Mouse (Mus musculus): ENCODE results near the gene Pgam2. TPM values are rescaled to one million over a fixed set of nuclear protein-coding genes. Genes with fewer than 3 reads are reported as not detected.
"Not testable (repeated sequence)": the region's sequence is repeated elsewhere in the genome, so short reads cannot be mapped to it uniquely, and the experiment has no call there.

The Pgam2 gene
- polyA plus RNA-seq, 1 experiment from 2014 or later: 2.1 TPM

DNA sequence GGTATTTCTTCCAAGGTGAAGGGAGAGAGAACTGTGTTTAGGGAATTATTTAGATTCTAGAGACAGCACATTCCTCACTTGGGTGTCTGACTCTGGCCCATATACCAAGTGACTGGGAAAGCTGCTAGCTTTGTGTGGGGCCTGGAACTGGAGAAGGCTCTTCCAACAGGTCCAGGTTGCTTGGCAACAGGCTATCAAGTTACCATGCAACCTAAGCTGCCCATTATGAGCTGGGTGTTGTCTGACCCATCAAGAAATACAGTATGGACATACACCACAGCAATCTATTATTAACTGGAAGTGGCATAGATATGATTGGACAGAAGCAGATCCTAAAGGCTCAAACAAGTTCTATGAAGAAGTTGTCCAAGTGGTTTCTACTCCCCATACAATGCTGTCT is 21.9 kb upstream of the Pgam2 start:
- Histone ChIP-seq H3K9ac (ENCODE audit: low read length) (no peak overlapping the region), H3K27me3 (replicated peaks; ENCODE audit: control insufficient read depth, insufficient read depth, low read length) (no peaks in the 10 kb centered on the region), H3K27ac (ENCODE audit: low read depth, low read length) (no peak overlapping the region), H3K36me3 (ENCODE audit: control insufficient read depth, insufficient read depth, low read length) (peaks cover 24% of the 10 kb centered on the region), H3K9me3 (replicated peaks; ENCODE audit: control insufficient read depth, low read length) (no peaks in the 10 kb centered on the region), H3K4me3 (ENCODE audit: low read depth, low read length) (no peak overlapping the region), H3K4me2 (ENCODE audit: low read length) (no peak overlapping the region), H3K4me1 (ENCODE audit: control insufficient read depth, insufficient read depth, low read length) (no peaks in the 10 kb centered on the region)
- DNase-seq (ENCODE audit: low spot score) (no peak), ATAC-seq (no peak)

GRCm38 (mm10) chr11:5819223-5819622 is 15.7 kb upstream of the Pgam2 start:
- 78% methylated on average over 2 of the region's 2 CpGs for WGBS
- Histone ChIP-seq H3K36me3 (ENCODE audit: control insufficient read depth, insufficient read depth, low read length) (no peaks in the 10 kb centered on the region), H3K4me3 (ENCODE audit: low read depth, low read length) (no peak overlapping the region), H3K4me1 (ENCODE audit: control insufficient read depth, insufficient read depth, low read length) (no peaks in the 10 kb centered on the region), H3K4me2 (ENCODE audit: low read length) (no peak overlapping the region), H3K27me3 (replicated peaks; ENCODE audit: control insufficient read depth, insufficient read depth, low read length) (no peaks in the 10 kb centered on the region), H3K9ac (ENCODE audit: low read length) (no peak overlapping the region), H3K9me3 (replicated peaks; ENCODE audit: control insufficient read depth, low read length) (no peaks in the 10 kb centered on the region), H3K27ac (ENCODE audit: low read depth, low read length) (no peak overlapping the region)
- ATAC-seq (no peak), DNase-seq (ENCODE audit: low spot score) (no peak)

DNA sequence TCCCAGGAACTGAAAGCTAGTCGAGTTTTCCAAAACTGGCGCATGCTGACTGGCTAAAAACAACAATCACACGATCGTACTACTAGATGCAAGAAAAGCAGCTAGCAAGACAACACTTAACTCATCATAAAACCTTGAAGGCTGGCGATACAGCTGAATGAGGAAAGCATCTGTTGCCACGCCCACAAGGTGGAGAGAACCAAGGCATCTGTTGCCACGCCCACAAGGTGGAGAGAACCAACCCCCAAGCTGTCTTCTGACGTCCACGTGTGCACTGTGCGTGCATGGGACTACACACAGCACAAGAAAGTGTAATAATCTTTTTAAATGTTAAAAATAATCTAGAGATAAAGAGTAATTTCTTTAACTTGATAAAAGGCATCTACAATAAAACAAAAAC is 9.8 kb upstream of the Pgam2 start:
- DNase-seq (ENCODE audit: low spot score) (no peak), ATAC-seq (no peak)
- no peaks in the 10 kb centered on the region for H3K4me1 ChIP-seq (ENCODE audit: control insufficient read depth, insufficient read depth, low read length)
- H3K4me2 ChIP-seq (ENCODE audit: low read length): no peak overlapping the region
- no peak overlapping the region for H3K9ac ChIP-seq (ENCODE audit: low read length)
- WGBS: 78% methylated on average over 10 of the region's 10 CpGs
- H3K9me3 ChIP-seq (replicated peaks; ENCODE audit: control insufficient read depth, low read length): no peaks in the 10 kb centered on the region
- H3K27ac ChIP-seq (ENCODE audit: low read depth, low read length): no peak overlapping the region
- no peaks in the 10 kb centered on the region for H3K36me3 ChIP-seq (ENCODE audit: control insufficient read depth, insufficient read depth, low read length)
- H3K27me3 ChIP-seq (replicated peaks; ENCODE audit: control insufficient read depth, insufficient read depth, low read length): no peaks in the 10 kb centered on the region
- no peak overlapping the region for H3K4me3 ChIP-seq (ENCODE audit: low read depth, low read length)

- DNase-seq (ENCODE audit: low spot score); H3K4me2 ChIP-seq (ENCODE audit: low read length); H3K4me3 ChIP-seq (ENCODE audit: low read depth, low read length); H3K27ac ChIP-seq (ENCODE audit: low read depth, low read length); H3K36me3 ChIP-seq (ENCODE audit: control insufficient read depth, insufficient read depth, low read length); H3K9me3 ChIP-seq (replicated peaks; ENCODE audit: control insufficient read depth, low read length); ATAC-seq; H3K4me1 ChIP-seq (ENCODE audit: control insufficient read depth, insufficient read depth, low read length); H3K9ac ChIP-seq (ENCODE audit: low read length); H3K27me3 ChIP-seq (replicated peaks; ENCODE audit: control insufficient read depth, insufficient read depth, low read length): not testable (repeated sequence)
- 92% methylated on average over 4 of the region's 4 CpGs for WGBS
These were observed 6.0 kb upstream of the Pgam2 start for GRCm38 (mm10) chr11:5809487-5809886.

DNA sequence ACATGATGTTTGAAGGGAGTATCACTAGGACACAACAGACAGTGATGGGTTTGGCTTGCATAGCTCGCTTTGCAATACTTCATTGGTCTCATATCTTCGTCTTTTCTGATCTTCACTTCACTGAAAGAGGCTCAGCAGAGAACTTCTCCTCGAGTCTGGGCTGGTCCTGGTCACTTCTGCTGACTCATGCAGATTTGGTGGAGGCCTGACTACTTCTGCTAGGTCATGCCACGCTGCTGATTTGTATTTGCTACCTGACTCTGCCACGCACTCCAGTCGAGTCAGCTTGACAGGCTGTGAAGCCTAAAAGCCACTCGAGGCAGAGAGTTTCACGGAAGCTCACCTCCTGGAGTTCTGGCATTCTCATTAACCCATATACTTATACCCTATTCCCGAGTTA is 4.4 kb upstream of the Pgam2 start:
- no peak overlapping the region for H3K4me3 ChIP-seq (ENCODE audit: low read depth, low read length)
- no peaks in the 10 kb centered on the region for H3K36me3 ChIP-seq (ENCODE audit: control insufficient read depth, insufficient read depth, low read length)
- DNase-seq (ENCODE audit: low spot score): no peak
- no peak overlapping the region for H3K27ac ChIP-seq (ENCODE audit: low read depth, low read length)
- WGBS: 84% methylated on average over 9 of the region's 9 CpGs
- H3K4me1 ChIP-seq (ENCODE audit: control insufficient read depth, insufficient read depth, low read length): no peaks in the 10 kb centered on the region
- no peak overlapping the region for H3K4me2 ChIP-seq (ENCODE audit: low read length)
- H3K9ac ChIP-seq (ENCODE audit: low read length): no peak overlapping the region
- ATAC-seq: no peak
- no peaks in the 10 kb centered on the region for H3K27me3 ChIP-seq (replicated peaks; ENCODE audit: control insufficient read depth, insufficient read depth, low read length)
- no peaks in the 10 kb centered on the region for H3K9me3 ChIP-seq (replicated peaks; ENCODE audit: control insufficient read depth, low read length)

DNA sequence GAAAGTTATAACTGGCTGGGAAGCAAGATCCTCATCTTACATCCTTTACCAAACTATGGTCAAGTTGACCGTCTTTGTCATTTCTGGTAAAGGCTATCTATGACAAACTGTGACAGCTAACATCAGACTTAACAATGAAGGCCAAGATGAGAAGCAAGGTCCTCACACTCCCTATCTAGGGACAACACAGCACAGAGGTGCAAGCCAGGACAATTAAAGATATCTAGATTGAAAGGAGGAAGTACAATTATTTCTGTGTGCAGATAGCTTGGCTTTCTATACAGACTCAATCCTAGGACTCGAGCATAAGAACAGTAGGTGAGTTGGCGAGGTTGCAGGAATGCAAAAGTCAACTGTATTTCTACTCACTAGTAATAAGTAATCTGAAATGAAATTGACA is 2.2 kb upstream of the Pgam2 start:
- WGBS: 85% methylated on average over 3 of the region's 3 CpGs
- no peak for ATAC-seq
- H3K4me1 ChIP-seq (ENCODE audit: control insufficient read depth, insufficient read depth, low read length): no peaks in the 10 kb centered on the region

GRCm38 (mm10) chr11:5804174-5804573 is 641 bp upstream of the Pgam2 start:
- Histone ChIP-seq H3K27me3 (replicated peaks; ENCODE audit: control insufficient read depth, insufficient read depth, low read length) (no peaks in the 10 kb centered on the region), H3K27ac (ENCODE audit: low read depth, low read length) (no peak overlapping the region), H3K36me3 (ENCODE audit: control insufficient read depth, insufficient read depth, low read length) (peaks cover 27% of the 10 kb centered on the region), H3K9me3 (replicated peaks; ENCODE audit: control insufficient read depth, low read length) (no peaks in the 10 kb centered on the region), H3K4me3 (ENCODE audit: low read depth, low read length) (no peak overlapping the region), H3K4me2 (ENCODE audit: low read length) (no peak overlapping the region), H3K4me1 (ENCODE audit: control insufficient read depth, insufficient read depth, low read length) (no peaks in the 10 kb centered on the region), H3K9ac (ENCODE audit: low read length) (no peak overlapping the region)
- 69% methylated on average over 5 of the region's 5 CpGs for WGBS
- ATAC-seq (peak; percentile 20; the same call in 1 of the 2 replicates), DNase-seq (ENCODE audit: low spot score) (no peak)

More for the DNA sequence above, 2.2 kb upstream of the Pgam2 start:
- H3K4me2 ChIP-seq (ENCODE audit: low read length): no peak overlapping the region
- no peak overlapping the region for H3K4me3 ChIP-seq (ENCODE audit: low read depth, low read length)
- no peaks in the 10 kb centered on the region for H3K9me3 ChIP-seq (replicated peaks; ENCODE audit: control insufficient read depth, low read length)
- no peak overlapping the region for H3K9ac ChIP-seq (ENCODE audit: low read length)
- DNase-seq (ENCODE audit: low spot score): no peak
- H3K36me3 ChIP-seq (ENCODE audit: control insufficient read depth, insufficient read depth, low read length): peaks cover 11% of the 10 kb centered on the region
- no peaks in the 10 kb centered on the region for H3K27me3 ChIP-seq (replicated peaks; ENCODE audit: control insufficient read depth, insufficient read depth, low read length)
- no peak overlapping the region for H3K27ac ChIP-seq (ENCODE audit: low read depth, low read length)

- H3K36me3 ChIP-seq (ENCODE audit: control insufficient read depth, insufficient read depth, low read length): peaks cover 40% of the 10 kb centered on the region
- no peaks in the 10 kb centered on the region for H3K9me3 ChIP-seq (replicated peaks; ENCODE audit: control insufficient read depth, low read length)
- 79% methylated on average over 8 of the region's 8 CpGs for WGBS
- H3K4me3 ChIP-seq (ENCODE audit: low read depth, low read length): no peak overlapping the region
- DNase-seq (ENCODE audit: low spot score) (no peak), ATAC-seq (no peak)
- H3K9ac ChIP-seq (ENCODE audit: low read length): no peak overlapping the region
- H3K27me3 ChIP-seq (replicated peaks; ENCODE audit: control insufficient read depth, insufficient read depth, low read length): no peaks in the 10 kb centered on the region
- H3K4me1 ChIP-seq (ENCODE audit: control insufficient read depth, insufficient read depth, low read length): no peaks in the 10 kb centered on the region
- H3K27ac ChIP-seq (ENCODE audit: low read depth, low read length): no peak overlapping the region
- no peak overlapping the region for H3K4me2 ChIP-seq (ENCODE audit: low read length)
These were observed 896 bp downstream of the Pgam2 start for GRCm38 (mm10) chr11:5802457-5803217.

- no peaks in the 10 kb centered on the region for H3K27me3 ChIP-seq (replicated peaks; ENCODE audit: control insufficient read depth, insufficient read depth, low read length)
- no peak for ATAC-seq
- WGBS: 75% methylated on average over 12 of the region's 12 CpGs
These were observed 1.5 kb downstream of the Pgam2 start for GRCm38 (mm10) chr11:5802005-5802404.

More at GRCm38 (mm10) chr11:5802005-5802404, 1.5 kb downstream of the Pgam2 start:
- no peak overlapping the region for H3K27ac ChIP-seq (ENCODE audit: low read depth, low read length)
- H3K4me3 ChIP-seq (ENCODE audit: low read depth, low read length): no peak overlapping the region
- no peaks in the 10 kb centered on the region for H3K9me3 ChIP-seq (replicated peaks; ENCODE audit: control insufficient read depth, low read length)
- H3K9ac ChIP-seq (ENCODE audit: low read length): no peak overlapping the region
- no peak overlapping the region for H3K4me2 ChIP-seq (ENCODE audit: low read length)
- DNase-seq (ENCODE audit: low spot score): no peak
- peaks cover 47% of the 10 kb centered on the region for H3K36me3 ChIP-seq (ENCODE audit: control insufficient read depth, insufficient read depth, low read length)
- no peaks in the 10 kb centered on the region for H3K4me1 ChIP-seq (ENCODE audit: control insufficient read depth, insufficient read depth, low read length)

All from forebrain, embryonic 14.5 days (tissue).